Mouse (Mus musculus) urinary bladder, postnatal 14 days (tissue): ENCODE results near the gene Armt1.

Experiments
- DNase-seq: peaks from one replicate; pipeline ENCODE4 v3.0.0; 2021; ENCODE audit warnings: low spot score

Armt1 gene

GRCm38 (mm10) chr10:4435416-4435815 lies 3.1 kb downstream of the Armt1 start:
- no peak for DNase-seq

DNA sequence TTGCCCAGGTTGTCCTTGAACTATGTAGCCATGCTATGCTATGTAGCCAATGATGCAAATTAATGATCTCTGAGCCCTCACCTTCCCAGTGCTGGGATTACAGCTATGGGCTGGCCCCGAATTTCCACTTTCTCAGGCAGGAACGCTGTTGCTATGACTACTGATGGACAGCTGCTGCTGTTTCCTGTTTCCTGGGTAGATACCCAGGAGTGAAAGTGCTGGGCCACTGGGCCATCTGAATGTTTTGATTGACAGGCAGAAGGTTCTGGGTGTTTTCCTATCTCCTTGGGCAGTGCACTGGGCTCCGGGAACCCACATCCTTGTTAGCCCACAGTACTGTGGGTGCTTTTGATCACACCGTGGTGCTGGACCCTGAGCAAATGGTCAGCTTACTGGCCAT lies 24.1 kb downstream of the Armt1 start:
- DNase-seq = no peak

DNA sequence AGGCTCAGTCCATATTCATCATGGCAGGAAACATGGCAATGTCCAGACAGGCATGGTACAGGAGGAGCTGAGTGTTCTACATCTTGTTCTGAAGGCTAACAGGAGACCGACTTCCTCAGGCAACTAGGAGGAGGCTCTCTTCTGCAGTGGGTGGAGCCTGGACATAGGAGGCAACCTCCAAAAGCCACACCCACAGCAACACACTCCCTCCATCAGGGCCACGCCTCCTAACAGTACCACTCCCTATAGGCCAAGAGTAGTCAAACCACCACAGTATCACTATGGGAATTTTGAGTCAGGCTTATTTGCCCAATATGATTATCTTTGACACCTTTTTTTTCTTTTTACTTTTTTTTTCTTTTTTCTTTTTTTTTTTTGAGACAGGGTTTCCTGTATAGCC lies 27.9 kb downstream of the Armt1 start:
- no peak for DNase-seq

DNA sequence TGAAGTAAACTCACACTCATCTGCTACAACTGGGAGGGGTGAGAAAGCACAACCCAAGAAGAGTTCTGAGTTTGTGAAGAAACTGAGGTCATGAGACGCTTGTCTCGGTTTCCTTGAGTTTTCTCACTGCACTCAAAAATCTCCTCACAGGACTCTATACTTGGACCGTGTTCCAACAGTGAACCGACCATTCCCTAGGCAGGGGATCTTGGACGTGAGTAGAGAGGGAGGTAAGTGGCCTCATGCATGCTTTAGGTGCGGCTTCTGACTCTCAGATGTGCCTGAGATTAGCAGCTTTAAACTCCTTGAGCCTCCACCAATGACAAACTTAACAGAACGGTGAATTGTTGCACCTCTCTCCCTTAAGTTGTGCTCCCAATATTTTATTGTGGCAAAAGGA lies 33.5 kb downstream of the Armt1 start:
- no peak for DNase-seq

DNA sequence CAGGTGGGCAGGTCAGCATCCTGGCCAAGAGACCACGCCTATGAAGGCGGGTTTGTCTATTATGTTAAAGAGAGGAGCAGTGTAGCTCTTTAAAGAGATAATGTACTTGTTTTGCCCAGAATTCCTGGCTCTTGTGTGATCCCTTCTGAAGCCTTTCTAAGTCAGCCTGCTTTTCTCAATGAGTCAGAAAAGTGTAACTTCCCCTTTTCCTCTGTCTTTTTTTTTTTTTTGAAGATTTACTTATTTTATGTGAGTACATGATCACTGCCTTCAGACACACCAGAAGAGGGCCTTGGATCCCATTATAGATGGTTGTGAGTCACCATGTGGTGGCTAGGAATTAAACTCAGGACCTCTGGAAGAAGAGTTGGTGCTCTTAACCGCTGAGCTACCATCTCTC lies 37.1 kb downstream of the Armt1 start:
- DNase-seq = no peak

- DNase-seq = no peak
Measured at GRCm38 (mm10) chr10:4473591-4473993, 41.3 kb downstream of the Armt1 start.

DNA sequence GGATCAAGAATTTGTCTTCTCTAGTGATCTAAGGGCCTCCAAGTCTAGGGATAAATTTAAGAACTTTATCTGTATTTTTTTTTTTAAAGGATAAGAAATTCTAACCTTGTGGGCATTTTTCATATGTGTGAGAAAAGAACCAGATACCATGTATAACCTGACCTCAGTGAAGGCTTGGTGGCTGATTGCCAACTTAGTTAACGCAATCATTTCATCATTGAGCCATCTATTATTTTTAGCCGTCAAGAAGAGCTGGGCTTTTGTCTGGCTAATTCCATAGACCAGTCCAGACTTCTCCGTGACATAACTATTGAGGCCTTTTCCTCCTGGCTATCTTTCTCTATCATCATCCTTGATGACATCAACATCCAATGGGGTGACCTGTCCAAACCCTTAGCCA lies 43.2 kb downstream of the Armt1 start:
- DNase-seq = no peak

GRCm38 (mm10) chr10:4476604-4477003 lies 44.3 kb downstream of the Armt1 start:
- DNase-seq = no peak

- no peak for DNase-seq
Measured at GRCm38 (mm10) chr10:4480929-4481328, 48.7 kb downstream of the Armt1 start.

GRCm38 (mm10) chr10:4481695-4482094 lies 49.4 kb downstream of the Armt1 start:
- DNase-seq = no peak

GRCm38 (mm10) chr10:4482355-4482754 lies 50.1 kb downstream of the Armt1 start, which contains the start of gene Ccdc170:
TSS of gene Ccdc170 (plus strand) at chr10:4482502.
- DNase-seq = no peak

GRCm38 (mm10) chr10:4483848-4484247 lies 51.6 kb downstream of the Armt1 start:
- no peak for DNase-seq

DNA sequence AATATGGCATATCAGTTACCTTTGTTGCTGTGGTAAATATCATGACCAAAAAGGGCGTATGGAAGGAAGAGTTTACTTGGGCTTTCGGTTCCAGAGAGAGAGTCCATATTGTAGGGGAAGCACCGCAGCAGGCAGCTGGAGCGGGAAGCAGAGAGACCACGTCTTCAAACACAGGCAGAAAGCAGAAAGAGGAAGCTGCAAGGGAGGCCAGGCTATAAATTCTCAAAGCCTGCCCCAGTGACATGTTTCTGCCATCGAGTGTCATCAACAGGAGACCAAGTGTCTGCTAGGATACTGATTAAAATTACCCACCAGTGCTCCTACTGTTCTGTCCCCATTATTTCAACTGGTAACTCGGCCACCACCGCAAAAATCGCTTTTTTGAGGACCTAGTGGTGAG lies 52.7 kb downstream of the Armt1 start:
- no peak for DNase-seq

GRCm38 (mm10) chr10:4489865-4490264 lies 57.6 kb downstream of the Armt1 start:
- DNase-seq = no peak

GRCm38 (mm10) chr10:4491281-4491680 lies 59.0 kb downstream of the Armt1 start:
- DNase-seq = no peak

DNA sequence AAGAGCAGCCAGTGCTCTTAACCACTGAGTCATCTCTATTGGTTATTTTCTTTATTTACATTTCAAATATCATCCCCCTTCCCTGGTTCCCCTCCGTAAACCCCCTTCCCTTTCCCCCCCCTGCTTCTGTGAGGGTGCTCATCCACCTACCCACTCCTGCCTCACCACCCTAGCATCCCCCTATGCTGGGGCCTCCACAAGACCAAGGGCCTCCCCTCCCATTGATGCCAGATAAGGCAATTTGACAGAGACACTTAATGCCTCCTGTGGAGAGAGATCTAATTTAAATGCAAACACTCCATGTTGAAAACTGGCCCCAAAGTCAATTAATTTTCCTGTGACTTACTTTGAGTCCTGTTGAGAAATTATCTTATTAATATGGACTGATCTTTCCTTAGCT lies 59.8 kb downstream of the Armt1 start:
- DNase-seq = no peak

GRCm38 (mm10) chr10:4492909-4493308 lies 60.6 kb downstream of the Armt1 start:
- no peak for DNase-seq

- no peak for DNase-seq
Measured at GRCm38 (mm10) chr10:4503251-4503650, 71.0 kb downstream of the Armt1 start.
